Mouse (Mus musculus): ENCODE measurements around the gene Zfp646.
A peak's percentile ranks its signal among the peaks of the same experiment; 100 is the strongest.
"Not testable (repeated sequence)": the region's sequence is repeated elsewhere in the genome, so short reads cannot be mapped to it uniquely, and the experiment has no call there.

Gene Zfp646

DNA sequence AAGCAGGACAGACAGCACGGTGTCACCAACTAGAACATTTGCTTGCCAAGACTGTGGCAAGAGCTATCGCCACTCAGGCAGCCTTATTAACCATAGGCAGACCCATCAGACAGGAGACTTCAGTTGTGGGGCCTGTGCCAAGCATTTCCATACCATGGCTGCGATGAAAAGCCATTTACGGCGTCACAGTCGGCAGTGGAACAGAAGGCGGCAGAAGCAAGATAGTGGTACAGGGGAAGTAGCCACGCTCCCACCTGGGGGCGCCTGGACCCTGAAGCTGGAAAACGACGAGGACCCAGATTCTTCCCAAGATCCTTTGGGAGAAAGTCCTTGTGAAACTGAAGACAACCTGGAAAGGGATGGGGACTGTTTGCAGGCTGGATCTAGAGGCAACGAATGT is 4.4 kb downstream of the Zfp646 start:
- no peak for DNase-seq (ENCODE audit: low spot score in 2 of 2)

GRCm38 (mm10) chr7:127885951-127886350 is 9.9 kb downstream of the Zfp646 start:
- no peak for DNase-seq (ENCODE audit: low spot score in 2 of 2)

GRCm38 (mm10) chr7:127886551-127886950 is 10.5 kb downstream of the Zfp646 start:
- DNase-seq (ENCODE audit: low spot score in 2 of 2): no peak

- DNase-seq (ENCODE audit: low spot score in 2 of 2): no peak
Observed at GRCm38 (mm10) chr7:127887191-127887590, 11.2 kb downstream of the Zfp646 start.

- no peak for DNase-seq (ENCODE audit: low spot score in 2 of 2)
Observed at GRCm38 (mm10) chr7:127887781-127888180, 11.8 kb downstream of the Zfp646 start.

- DNase-seq (ENCODE audit: low spot score in 2 of 2): no peak
Observed at GRCm38 (mm10) chr7:127888821-127889220, 12.8 kb downstream of the Zfp646 start.

DNA sequence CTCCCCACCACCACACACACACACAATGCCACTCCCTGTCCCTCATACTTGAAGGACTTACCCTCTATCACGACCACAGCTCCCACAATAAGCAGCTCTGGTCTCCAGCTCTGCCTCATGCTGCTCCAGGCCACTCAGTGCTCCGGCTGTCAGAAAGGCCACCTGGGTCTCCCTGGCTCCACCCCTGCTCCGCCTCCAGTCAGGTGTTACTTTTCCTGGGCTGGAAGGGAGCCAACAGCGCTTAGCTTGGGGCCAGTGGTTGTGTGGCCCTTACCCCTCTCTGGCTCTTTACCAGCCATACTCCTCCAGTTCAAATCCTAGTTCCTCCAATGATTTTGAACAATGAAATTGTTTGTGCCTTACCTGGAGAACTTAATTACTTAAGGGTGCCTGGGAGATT is 14.8 kb downstream of the Zfp646 start, which contains the start of gene Prss53:
Prss53 (minus strand) TSS at position 173 of the 400 bp plus-strand sequence.
- no peak for DNase-seq (ENCODE audit: low spot score in 2 of 2)

- no peak for DNase-seq (ENCODE audit: low spot score in 2 of 2)
Observed at GRCm38 (mm10) chr7:127894480-127894879, 18.5 kb downstream of the Zfp646 start.

DNA sequence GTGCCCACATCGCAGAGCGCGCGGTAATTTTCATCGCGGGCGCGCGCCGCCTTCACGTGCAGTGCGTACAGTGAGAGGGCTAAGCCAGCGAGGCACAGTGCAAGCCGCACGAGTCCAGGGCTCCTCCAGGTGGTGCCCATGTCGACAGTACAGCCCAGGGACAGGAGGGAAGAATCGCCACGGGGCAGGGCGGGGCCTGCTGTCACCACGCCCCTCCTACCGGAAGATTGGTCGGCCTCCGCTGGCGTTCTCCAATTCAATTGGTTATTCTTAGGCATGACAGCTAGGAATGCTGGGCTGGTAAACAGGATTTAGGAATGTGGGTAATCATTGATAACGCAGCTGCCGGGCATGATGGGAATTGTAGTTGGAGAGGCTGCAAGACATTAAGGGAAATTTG is 19.4 kb downstream of the Zfp646 start, which contains the start of the genes Gm21974 and Vkorc1:
Gm21974 (minus strand) TSS at position 13 of the 400 bp plus-strand sequence.
Vkorc1 (minus strand) TSS at position 176 of the 400 bp plus-strand sequence.
- DNase-seq (ENCODE audit: low spot score in 2 of 2): peak; percentile 96 to 97

DNA sequence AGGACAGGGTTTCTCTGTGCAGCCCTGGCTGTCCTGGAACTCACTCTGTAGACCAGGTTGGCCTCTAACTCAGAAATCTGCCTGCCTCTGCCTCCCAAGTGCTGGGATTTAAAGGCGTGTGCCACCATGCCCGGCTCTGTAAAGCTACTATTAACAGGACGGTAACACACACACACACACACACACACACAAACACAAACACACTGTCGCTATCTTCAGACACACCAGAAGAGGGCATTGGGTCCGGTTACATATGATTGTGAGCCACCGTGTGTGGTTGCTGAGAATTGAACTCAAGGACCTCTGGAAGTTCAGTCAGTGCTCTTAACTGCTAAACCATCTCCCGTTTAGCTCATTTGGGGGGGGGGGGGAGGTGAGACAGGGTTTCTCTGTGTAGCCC is 19.9 kb downstream of the Zfp646 start:
- DNase-seq (ENCODE audit: low spot score in 2 of 2): not testable (repeated sequence)

DNA sequence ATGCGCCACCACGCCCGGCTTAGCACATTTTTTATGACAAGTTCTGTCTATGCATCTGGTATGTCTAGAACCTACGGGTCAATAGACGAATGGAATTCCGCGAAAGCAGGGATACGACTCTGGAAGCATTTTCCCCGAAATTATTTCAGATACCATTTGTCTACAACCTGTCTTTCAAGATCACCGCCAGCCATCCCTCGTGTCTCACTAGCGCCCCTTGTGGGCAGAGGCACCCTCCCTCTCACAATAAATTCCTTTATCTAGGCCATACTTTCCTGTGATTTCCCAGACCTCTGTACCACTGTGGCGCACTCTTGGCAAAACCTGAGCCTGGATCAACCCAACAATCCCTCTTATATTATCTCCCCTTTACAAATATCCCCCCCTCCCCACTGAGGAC is 20.4 kb downstream of the Zfp646 start:
- DNase-seq (ENCODE audit: low spot score in 2 of 2): peak in 1 of 2 experiments; percentile 64

DNA sequence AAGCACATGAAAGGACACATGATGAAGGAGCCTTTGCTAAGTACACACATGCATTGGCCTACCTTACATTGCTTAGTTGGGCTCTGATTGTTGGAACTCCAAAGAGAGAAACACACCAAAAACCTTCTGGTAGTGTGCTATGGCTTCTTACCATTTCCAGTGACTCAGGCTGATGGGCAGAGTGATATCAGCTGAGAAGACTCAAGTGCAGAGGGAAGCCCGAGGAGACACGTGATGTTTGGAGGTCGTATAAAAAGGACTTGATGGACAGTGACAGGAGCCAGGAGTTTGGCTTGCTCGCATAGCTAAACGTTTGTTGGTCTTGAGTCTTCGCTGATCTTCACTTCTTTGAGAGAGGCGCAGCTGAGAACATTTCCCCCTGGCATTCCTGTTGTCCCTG is 21.5 kb downstream of the Zfp646 start:
- no peak for DNase-seq (ENCODE audit: low spot score in 2 of 2)

DNA sequence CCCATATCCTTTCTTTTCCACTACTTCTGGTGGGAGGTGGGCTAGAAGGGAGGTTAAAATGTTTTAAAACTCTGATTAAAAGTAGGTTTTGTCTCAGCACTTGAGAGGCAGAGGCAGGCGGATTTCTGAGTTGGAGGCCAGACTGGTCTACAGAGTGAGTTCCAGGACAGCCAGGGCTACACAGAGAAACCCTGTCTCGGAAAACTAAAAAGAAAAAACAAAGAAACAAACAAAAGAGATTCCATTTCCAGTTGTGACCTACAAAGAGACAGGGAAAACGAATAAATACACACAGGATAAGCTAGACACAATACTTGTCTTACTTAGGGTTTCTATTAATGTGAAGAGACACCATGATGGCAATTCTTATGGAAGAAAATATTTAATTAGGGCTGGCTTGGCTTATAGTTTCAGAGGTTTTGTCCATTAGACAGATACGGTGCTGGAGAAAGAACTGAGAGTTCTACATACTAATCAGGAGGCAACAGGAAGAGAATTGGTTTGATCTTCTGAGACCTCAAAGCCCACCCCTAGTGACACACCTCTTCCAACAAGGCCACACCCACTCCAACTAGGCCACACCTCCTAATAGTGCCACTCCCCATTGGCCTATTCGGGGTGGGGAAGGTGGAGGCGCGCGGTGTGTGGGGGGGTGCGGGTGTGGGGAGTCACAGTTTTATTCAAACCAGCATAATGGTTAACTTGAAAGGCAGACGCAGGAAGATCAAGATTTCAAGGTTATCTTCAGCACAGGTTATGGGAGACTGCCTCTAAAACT is 22.3 kb downstream of the Zfp646 start:
- no peak for DNase-seq (ENCODE audit: low spot score in 2 of 2)

DNA sequence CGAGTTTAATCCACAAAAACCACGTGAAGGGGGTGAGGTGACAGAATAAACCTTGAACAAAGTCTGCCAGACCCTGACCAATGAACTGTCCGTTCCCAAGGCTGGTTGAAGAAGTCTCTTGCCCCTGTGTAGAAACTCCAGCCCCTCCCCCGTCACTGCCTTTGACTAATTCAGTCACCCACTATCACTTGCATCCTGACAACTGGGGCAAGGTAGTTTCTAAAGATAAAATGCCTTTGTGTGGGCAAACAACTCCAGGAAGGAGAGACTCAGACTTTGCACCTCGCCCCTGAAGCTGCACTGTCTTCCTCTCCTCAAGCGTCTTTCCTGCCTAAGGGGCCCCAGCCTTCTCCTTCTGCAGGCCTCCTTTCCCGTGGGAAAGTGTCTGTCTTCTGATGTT is 24.0 kb downstream of the Zfp646 start:
- no peak for DNase-seq (ENCODE audit: low spot score in 2 of 2)

- DNase-seq (ENCODE audit: low spot score in 2 of 2): no peak
Observed at GRCm38 (mm10) chr7:127901772-127902171, 25.8 kb downstream of the Zfp646 start.

DNA sequence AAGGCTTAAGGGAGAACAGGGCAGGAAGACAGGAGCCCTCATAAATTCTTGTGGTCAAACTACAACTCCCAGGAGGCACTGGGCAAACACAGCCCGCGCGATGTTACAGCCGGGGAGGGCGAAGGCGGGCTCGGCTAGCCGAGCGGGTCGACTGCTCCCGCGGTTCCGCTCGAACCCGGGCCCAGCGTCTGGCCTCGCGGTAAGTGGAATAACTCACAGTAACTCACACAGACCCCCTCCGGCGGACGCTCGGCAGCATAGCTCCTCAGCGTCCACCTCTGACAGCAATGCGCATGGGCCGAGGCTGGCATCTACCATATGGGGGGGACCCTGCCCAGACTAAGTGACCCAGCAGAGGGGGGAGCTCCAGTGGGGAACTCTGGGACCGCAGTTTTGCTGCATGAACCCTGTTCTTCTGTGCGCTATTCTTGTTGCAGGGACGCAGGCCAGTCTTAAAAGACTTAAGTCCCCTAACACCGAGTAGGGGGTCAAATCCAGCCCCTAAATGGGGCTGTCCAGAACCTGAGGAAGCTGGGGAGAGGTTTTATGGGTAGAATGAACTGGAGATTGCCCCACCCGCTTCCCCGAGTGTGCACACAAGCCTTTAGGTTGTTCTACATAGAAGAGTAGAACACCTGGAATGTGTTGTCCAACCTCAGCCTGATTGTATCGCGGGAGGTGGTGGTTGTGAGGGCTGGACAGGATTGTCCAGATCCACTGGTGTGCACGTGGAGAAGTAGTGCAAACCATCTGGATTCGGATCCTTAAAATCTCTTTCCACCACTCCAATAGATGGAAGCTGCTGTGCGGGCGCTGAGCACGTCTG is 28.2 kb downstream of the Zfp646 start, which contains the start of gene Bckdk:
Bckdk (plus strand) TSS at position 112 of the 826 bp plus-strand sequence.
- peak; percentile 87 to 92 for DNase-seq (ENCODE audit: low spot score in 2 of 2)

GRCm38 (mm10) chr7:127907939-127908338 is 31.9 kb downstream of the Zfp646 start:
- no peak for DNase-seq (ENCODE audit: low spot score in 2 of 2)

- DNase-seq (ENCODE audit: low spot score in 2 of 2): no peak
Observed at GRCm38 (mm10) chr7:127908656-127909055, 32.6 kb downstream of the Zfp646 start.

GRCm38 (mm10) chr7:127912190-127912871 is 36.3 kb downstream of the Zfp646 start, which contains the start of gene Kat8:
Gene Kat8, plus strand, starts transcription at chr7:127912516.
- DNase-seq (ENCODE audit: low spot score in 2 of 2): peak; percentile 92 to 94

DNA sequence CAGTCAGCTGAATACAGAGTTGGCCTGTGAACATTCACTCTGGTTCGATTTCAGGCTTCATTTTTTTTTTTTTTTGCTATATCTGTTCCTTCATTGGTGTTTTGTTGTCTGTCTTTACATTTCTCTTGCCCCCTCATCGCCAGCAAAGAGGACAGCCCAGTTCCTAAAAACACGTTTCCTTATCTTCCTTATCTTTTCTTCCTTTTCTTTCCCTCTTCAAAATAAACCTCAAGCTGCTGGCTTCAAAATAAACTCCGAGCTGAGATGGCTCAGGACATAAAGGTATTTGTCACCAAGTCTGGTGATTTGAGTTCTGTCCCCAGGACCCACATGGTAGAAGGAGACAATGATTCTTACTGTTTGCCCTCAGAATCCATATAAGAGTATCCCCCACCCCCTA is 36.9 kb downstream of the Zfp646 start:
- no peak for DNase-seq (ENCODE audit: low spot score in 2 of 2)

GRCm38 (mm10) chr7:127915293-127915692 is 39.3 kb downstream of the Zfp646 start:
- no peak for DNase-seq (ENCODE audit: low spot score in 2 of 2)

DNA sequence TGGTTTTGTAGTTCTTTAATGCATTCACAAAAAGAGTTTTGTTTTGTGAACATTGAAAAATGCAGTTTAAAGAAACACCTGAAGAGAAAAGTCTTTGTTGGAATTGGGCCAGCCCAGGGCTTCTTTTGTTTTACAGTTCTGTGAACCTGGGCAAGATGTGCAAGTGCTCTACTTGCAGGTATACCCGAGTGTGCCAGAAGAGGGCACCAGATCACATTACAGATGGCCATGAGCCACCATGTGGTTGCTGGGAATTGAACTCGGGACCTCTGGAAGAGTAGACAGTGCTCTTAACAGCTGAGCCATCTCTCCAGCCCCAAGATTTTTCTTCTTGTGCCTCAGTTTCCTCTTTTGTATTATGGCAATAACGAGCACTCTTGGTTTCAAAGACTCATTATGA is 42.2 kb downstream of the Zfp646 start:
- peak in 1 of 2 experiments; percentile 49 for DNase-seq (ENCODE audit: low spot score in 2 of 2)
